Mouse (Mus musculus) forebrain, postnatal 0 days (tissue): ENCODE data around the gene Kctd11. TPM values are rescaled to one million over a fixed set of nuclear protein-coding genes. Genes with fewer than 3 reads are reported as not detected.
A peak's percentile ranks its signal among the peaks of the same experiment; 100 is the strongest.

Experiments used
- ATAC-seq: fragments of 200-750 bp; cut with Nextera tagmentation; 2 replicates; pipeline ENCODE4 v1.8.0; 2017; ENCODE audit warnings: mild to moderate bottlenecking, moderate library complexity
- DNase-seq: peaks from one replicate; pipeline ENCODE4 v3.0.0-alpha.2; 2015
- H3K27ac ChIP-seq: fragments of 300-500 bp; sonication (generic); 2 replicates; pipeline ENCODE4 v1.5.1; 2014; ENCODE audit warnings: low read depth, mild to moderate bottlenecking, antibody characterized with exemption, low read length, moderate library complexity, mixed read lengths
- H3K27me3 ChIP-seq: fragments of 300-500 bp; sonication (generic); 2 replicates; pipeline ENCODE4 v1.6.1; 2014; ENCODE audit warnings: mild to moderate bottlenecking, low read length, mixed read lengths; ENCODE audit not compliant: insufficient read depth
- H3K36me3 ChIP-seq: fragments of 300-500 bp; sonication (generic); 2 replicates; pipeline ENCODE4 v1.6.1; 2014; ENCODE audit warnings: mild to moderate bottlenecking, moderate library complexity; ENCODE audit not compliant: insufficient read depth
- H3K4me1 ChIP-seq: fragments of 300-500 bp; sonication (generic); 2 replicates; pipeline ENCODE4 v1.6.1; 2014; ENCODE audit warnings: antibody characterized with exemption; ENCODE audit not compliant: insufficient read depth
- H3K4me2 ChIP-seq: fragments of 300-500 bp; sonication (generic); 2 replicates; pipeline ENCODE4 v1.6.1; 2014; ENCODE audit warnings: low read depth, mild to moderate bottlenecking, moderate library complexity
- H3K4me3 ChIP-seq: fragments of 300-500 bp; sonication (generic); 2 replicates; pipeline ENCODE4 v1.5.1; 2014; ENCODE audit warnings: low read depth, low read length, mixed read lengths
- H3K9ac ChIP-seq: fragments of 300-500 bp; sonication (generic); 2 replicates; pipeline ENCODE4 v1.6.1; 2014; ENCODE audit warnings: mild to moderate bottlenecking
- H3K9me3 ChIP-seq: fragments of 300-500 bp; sonication (generic); 2 replicates; pipeline ENCODE4 v1.6.1; 2016; ENCODE audit warnings: low read length
- CTCF ChIP-seq: sonication (generic); IDR thresholded peaks from 2 replicates; pipeline ENCODE4 v1.5.1; 2016; ENCODE audit warnings: antibody characterized with exemption, control low read depth, low read depth
- WGBS: fragments of 180-500 bp; shearing (Covaris S2); extraction: QIAGEN DNeasy Blood & Tissue Kit; methylation state at CpG from one replicate; pipeline ENCODE4 v1.1.7; 2014; 5-methylcytosine and 5-hydroxymethylcytosine counted together
- polyA plus RNA-seq: library from polyadenylated mRNA; unstranded; fragments of >200 nt; fragmentation: Nextera tagmentation; extraction: Ambion mirVana; gene quantifications from 2 replicates; pipeline ENCODE4 v1.2.1, GENCODE M21; 2015
- total RNA-seq: library from RNA; depleted of rRNA; stranded (reverse); fragments of >200 nt; gene quantifications from 2 replicates; pipeline ENCODE4 v1.2.3, GENCODE M21; 2014

Kctd11 gene
- total and polyA plus RNA-seq, 2 experiments from 2014 or later = 0.88 to 1.0 TPM

GRCm38 (mm10) chr11:69858113-69858998 lies 22.9 kb downstream of the Kctd11 start, which contains the start of gene Tnk1:
Tnk1 (minus strand) TSS chr11:69858730.
- no peaks in the 10 kb centered on the region for H3K9me3 ChIP-seq
- peaks cover 11% of the 10 kb centered on the region; the same call in 1 of the 2 replicates for H3K27me3 ChIP-seq
- ATAC-seq = no peak
- H3K27ac ChIP-seq = no peak within 1 kb of the TSS
- H3K9ac ChIP-seq = no peak within 1 kb of the TSS
- no peaks in the 10 kb centered on the region for H3K36me3 ChIP-seq
- H3K4me3 ChIP-seq = no peak within 1 kb of the TSS
- no peak within 1 kb of the TSS for H3K4me2 ChIP-seq
- no peaks in the 10 kb centered on the region for H3K4me1 ChIP-seq
- DNase-seq = no peak
- 22% methylated on average over 30 of the region's 30 CpGs for WGBS
- TF ChIP-seq CTCF = no peak

- peak; percentile 54 for ATAC-seq
- DNase-seq = no peak
- Histone ChIP-seq H3K36me3 (peaks cover 20% of the 10 kb centered on the region), H3K4me3 (no peak overlapping the region), H3K4me1 (no peaks in the 10 kb centered on the region), H3K27ac (no peak overlapping the region), H3K9me3 (no peaks in the 10 kb centered on the region), H3K27me3 (peaks cover 11% of the 10 kb centered on the region; the same call in 1 of the 2 replicates), H3K9ac (no peak overlapping the region), H3K4me2 (no peak overlapping the region)
- TF ChIP-seq CTCF = peak; percentile 53
- 18% methylated on average over 16 of the region's 16 CpGs for WGBS
These were observed 25.9 kb downstream of the Kctd11 start for GRCm38 (mm10) chr11:69855347-69855746.

DNA sequence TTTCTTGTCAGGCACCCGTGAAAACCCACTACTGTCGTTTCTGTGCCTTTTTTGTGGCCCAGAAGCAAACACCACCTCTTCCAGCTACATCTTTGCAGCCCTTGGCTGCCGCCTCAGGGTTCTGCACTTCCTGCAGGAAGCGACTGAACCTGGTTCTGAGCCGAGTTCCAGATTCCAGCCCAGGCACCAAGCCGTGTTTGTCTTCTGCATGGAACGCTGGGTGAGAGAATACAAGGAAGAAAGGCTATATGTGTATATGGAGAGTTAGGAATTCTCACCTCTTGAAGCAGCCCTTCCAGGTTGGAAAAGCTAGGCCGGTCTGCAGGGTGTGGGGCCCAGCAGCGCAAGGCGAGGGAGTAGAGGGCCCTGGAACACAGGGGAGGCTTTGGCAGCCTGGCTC lies 26.5 kb downstream of the Kctd11 start:
- Histone ChIP-seq H3K27me3 (peaks cover 11% of the 10 kb centered on the region; the same call in 1 of the 2 replicates), H3K4me2 (no peak overlapping the region), H3K9ac (no peak overlapping the region), H3K4me3 (no peak overlapping the region), H3K36me3 (peaks cover 26% of the 10 kb centered on the region), H3K27ac (no peak overlapping the region), H3K4me1 (no peaks in the 10 kb centered on the region), H3K9me3 (no peaks in the 10 kb centered on the region)
- ATAC-seq (no peak), DNase-seq (no peak)
- 86% methylated on average over 10 of the region's 10 CpGs for WGBS
- TF ChIP-seq CTCF = no peak

DNA sequence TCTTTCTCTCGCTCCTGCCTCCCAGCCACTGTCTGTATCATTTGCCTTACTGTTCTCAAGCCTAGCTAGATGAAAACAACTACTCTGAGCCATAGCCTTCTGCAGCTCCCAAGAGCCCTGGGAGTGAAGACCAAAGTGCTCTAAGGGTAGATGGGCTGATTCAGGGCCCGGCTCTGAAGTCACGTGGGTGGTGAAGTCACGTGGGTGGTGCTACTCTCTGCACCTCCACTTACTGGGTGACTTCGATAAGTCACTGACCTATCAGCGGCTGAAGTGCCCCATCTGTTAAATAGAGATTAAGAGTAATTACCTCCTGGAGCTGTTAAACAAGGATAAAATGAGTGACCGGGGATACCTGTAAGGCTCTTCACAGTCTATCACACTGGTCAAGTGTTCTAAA lies 27.2 kb downstream of the Kctd11 start:
- no peak overlapping the region for H3K27ac ChIP-seq
- no peak overlapping the region for H3K4me2 ChIP-seq
- H3K4me1 ChIP-seq = no peaks in the 10 kb centered on the region
- H3K9ac ChIP-seq = no peak overlapping the region
- peaks cover 9% of the 10 kb centered on the region; the same call in 1 of the 2 replicates for H3K27me3 ChIP-seq
- DNase-seq = no peak
- H3K36me3 ChIP-seq = peaks cover 33% of the 10 kb centered on the region
- H3K9me3 ChIP-seq = no peaks in the 10 kb centered on the region
- no peak overlapping the region for H3K4me3 ChIP-seq
- WGBS = 73% methylated on average over 7 of the region's 7 CpGs
- TF ChIP-seq CTCF = no peak
- ATAC-seq = no peak

DNA sequence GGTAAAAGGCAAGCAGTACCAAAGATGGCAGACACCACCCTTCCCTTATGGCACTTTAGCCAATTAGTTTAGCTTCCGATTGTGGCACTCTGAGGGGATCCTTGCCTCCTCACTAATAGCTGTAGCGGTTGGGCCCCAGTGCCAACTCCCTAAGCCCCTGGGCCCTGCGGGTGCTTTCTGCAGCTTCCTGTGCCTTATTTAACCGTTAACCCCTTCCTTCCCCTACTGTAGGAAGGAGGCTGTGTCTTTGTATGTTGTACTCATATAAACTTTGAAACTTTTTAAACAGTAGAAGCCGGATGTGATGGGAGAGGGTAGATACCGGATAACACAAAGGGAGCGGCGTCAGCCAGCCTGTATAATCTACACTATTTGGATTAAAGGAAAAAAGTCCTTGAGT lies 30.5 kb downstream of the Kctd11 start:
- 70% methylated on average over 8 of the region's 8 CpGs for WGBS
- no peak for TF ChIP-seq CTCF
- H3K9ac ChIP-seq = no peak overlapping the region
- no peaks in the 10 kb centered on the region for H3K9me3 ChIP-seq
- peaks cover 9% of the 10 kb centered on the region for H3K4me1 ChIP-seq
- no peak overlapping the region for H3K27ac ChIP-seq
- no peak overlapping the region for H3K4me3 ChIP-seq
- DNase-seq (no peak), ATAC-seq (no peak)
- H3K36me3 ChIP-seq = peaks cover 42% of the 10 kb centered on the region
- H3K27me3 ChIP-seq = no peaks in the 10 kb centered on the region
- H3K4me2 ChIP-seq = no peak overlapping the region

DNA sequence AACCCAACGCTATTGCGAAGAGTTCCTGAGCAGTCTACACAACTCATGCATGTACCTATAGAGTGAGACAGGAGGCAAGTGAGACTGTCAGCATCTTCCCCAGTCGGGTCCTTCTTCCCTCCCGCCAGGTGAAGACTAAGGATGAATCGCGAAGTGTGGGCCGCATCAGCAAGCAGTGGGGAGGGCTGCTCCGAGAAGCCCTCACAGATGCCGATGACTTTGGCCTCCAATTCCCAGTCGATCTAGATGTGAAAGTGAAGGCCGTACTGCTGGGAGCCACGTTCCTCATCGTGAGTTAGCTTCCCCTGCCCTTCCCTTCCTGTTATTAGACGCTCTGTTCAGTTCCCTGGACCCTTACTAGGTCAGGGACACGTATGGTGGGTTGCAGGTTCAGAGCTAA lies 31.3 kb downstream of the Kctd11 start:
- no peak overlapping the region for H3K4me2 ChIP-seq
- WGBS = 92% methylated on average over 15 of the region's 15 CpGs
- ATAC-seq = no peak

GRCm38 (mm10) chr11:69849128-69849527 lies 32.1 kb downstream of the Kctd11 start:
- H3K27ac ChIP-seq = no peak overlapping the region
- H3K4me3 ChIP-seq = no peak overlapping the region
- 88% methylated on average over 9 of the region's 9 CpGs for WGBS
- H3K9me3 ChIP-seq = no peaks in the 10 kb centered on the region
- no peak overlapping the region for H3K4me2 ChIP-seq
- ATAC-seq = no peak
- H3K27me3 ChIP-seq = no peaks in the 10 kb centered on the region
- TF ChIP-seq CTCF = no peak
- H3K9ac ChIP-seq = no peak overlapping the region
- H3K36me3 ChIP-seq = peaks cover 42% of the 10 kb centered on the region
- H3K4me1 ChIP-seq = peaks cover 11% of the 10 kb centered on the region
- no peak for DNase-seq

More for the DNA sequence above, 31.3 kb downstream of the Kctd11 start:
- no peak for TF ChIP-seq CTCF
- Histone ChIP-seq H3K27me3 (no peaks in the 10 kb centered on the region), H3K36me3 (peaks cover 42% of the 10 kb centered on the region), H3K4me1 (peaks cover 11% of the 10 kb centered on the region), H3K4me3 (no peak overlapping the region), H3K9me3 (no peaks in the 10 kb centered on the region), H3K9ac (no peak overlapping the region), H3K27ac (no peak overlapping the region)
- DNase-seq = no peak
